Mouse (Mus musculus) myocyte (in vitro differentiated cells): ENCODE results near the gene Rabep1. TPM values are rescaled to one million over a fixed set of nuclear protein-coding genes. Genes with fewer than 3 reads are reported as not detected.
A peak's percentile ranks its signal among the peaks of the same experiment; 100 is the strongest.

ENCODE experiments used
- H3K27me3 ChIP-seq: one replicate; pipeline ENCODE4 v1.6.1; 2011; ENCODE audit not compliant: control insufficient read depth, insufficient read depth, insufficient read length
- H3K36me3 ChIP-seq: one replicate; pipeline ENCODE4 v1.6.1; 2011; ENCODE audit not compliant: control insufficient read depth, insufficient read depth
- H3K4me2 ChIP-seq: one replicate; pipeline ENCODE4 v1.6.1; 2011; ENCODE audit warnings: low read depth, control low read depth
- H3K4me3 ChIP-seq: one replicate; pipeline ENCODE4 v1.5.1; 2011; ENCODE audit warnings: mild to moderate bottlenecking, control low read depth, moderate library complexity
- H3K79me2 ChIP-seq: one replicate; pipeline ENCODE4 v1.6.1; 2011; ENCODE audit not compliant: control insufficient read depth, insufficient read depth
- H3ac ChIP-seq: one replicate; pipeline ENCODE4 v1.6.1; 2011; ENCODE audit not compliant: control insufficient read depth, insufficient read length
- CEBPB ChIP-seq: IDR thresholded peaks from 2 replicates; pipeline ENCODE4 v1.6.1; 2011; ENCODE audit warnings: mild to moderate bottlenecking, moderate library complexity; ENCODE audit not compliant: poor library complexity, insufficient read depth, severe bottlenecking
- E2F4 ChIP-seq: IDR thresholded peaks from one replicate; pipeline ENCODE4 v1.6.1; 2011; ENCODE audit warnings: mild to moderate bottlenecking, control low read depth, moderate library complexity; ENCODE audit not compliant: insufficient read depth
- MAX ChIP-seq: IDR thresholded peaks from one replicate; pipeline ENCODE4 v1.6.1; 2011; ENCODE audit warnings: low read depth, mild to moderate bottlenecking, control low read depth
- MYOD1 ChIP-seq, 3 experiments: IDR thresholded peaks; one replicate each; pipeline ENCODE4 v1.6.1; 2011; ENCODE audit warnings: control low read depth in 2 of 3, low read depth in 2 of 3, mild to moderate bottlenecking in 2 of 3, moderate library complexity in 1 of 3; ENCODE audit not compliant: insufficient read length in 2 of 3, control insufficient read depth in 1 of 3
- MYOG ChIP-seq, 3 experiments: IDR thresholded peaks; one replicate each; pipeline ENCODE4 v1.6.1; 2011; ENCODE audit warnings: control low read depth in 2 of 3, low read depth in 2 of 3, mild to moderate bottlenecking in 2 of 3; ENCODE audit not compliant: insufficient read length in 2 of 3, control insufficient read depth in 1 of 3, insufficient read depth in 1 of 3
- POLR2A ChIP-seq: IDR thresholded peaks from one replicate; pipeline ENCODE4 v1.6.1; 2011; ENCODE audit warnings: low read depth, mild to moderate bottlenecking, control low read depth, moderate library complexity; ENCODE audit not compliant: insufficient read length
- POLR2AphosphoS2 ChIP-seq: IDR thresholded peaks from one replicate; pipeline ENCODE4 v1.6.1; 2011; ENCODE audit warnings: low read depth, control low read depth; ENCODE audit not compliant: insufficient read length
- REST ChIP-seq: IDR thresholded peaks from one replicate; pipeline ENCODE4 v1.6.1; 2011; ENCODE audit warnings: mild to moderate bottlenecking, control low read depth, moderate library complexity; ENCODE audit not compliant: insufficient read depth, insufficient read length
- SRF ChIP-seq: IDR thresholded peaks from one replicate; pipeline ENCODE4 v1.6.1; 2011; ENCODE audit warnings: low read depth; ENCODE audit not compliant: control insufficient read depth, insufficient read length
- TCF12 ChIP-seq: IDR thresholded peaks from one replicate; pipeline ENCODE4 v1.6.1; 2011; ENCODE audit warnings: mild to moderate bottlenecking, control low read depth; ENCODE audit not compliant: poor library complexity, insufficient read depth, severe bottlenecking
- TCF3 ChIP-seq: IDR thresholded peaks from one replicate; pipeline ENCODE4 v1.6.1; 2011; ENCODE audit warnings: low read depth, control low read depth; ENCODE audit not compliant: insufficient read length
- USF1 ChIP-seq: IDR thresholded peaks from one replicate; pipeline ENCODE4 v1.6.1; 2011; ENCODE audit warnings: low read depth, mild to moderate bottlenecking, control low read depth, moderate library complexity
- polyA plus RNA-seq: library from polyadenylated mRNA; unstranded; fragments of >200 nt; fragmentation: generic; extraction: Trizol; gene quantifications from one replicate; pipeline ENCODE4 v1.2.1, GENCODE M21; 2012; ENCODE audit warnings: missing spikeins

The Rabep1 gene
- polyA plus RNA-seq, 1 experiment = 16.1 TPM

DNA sequence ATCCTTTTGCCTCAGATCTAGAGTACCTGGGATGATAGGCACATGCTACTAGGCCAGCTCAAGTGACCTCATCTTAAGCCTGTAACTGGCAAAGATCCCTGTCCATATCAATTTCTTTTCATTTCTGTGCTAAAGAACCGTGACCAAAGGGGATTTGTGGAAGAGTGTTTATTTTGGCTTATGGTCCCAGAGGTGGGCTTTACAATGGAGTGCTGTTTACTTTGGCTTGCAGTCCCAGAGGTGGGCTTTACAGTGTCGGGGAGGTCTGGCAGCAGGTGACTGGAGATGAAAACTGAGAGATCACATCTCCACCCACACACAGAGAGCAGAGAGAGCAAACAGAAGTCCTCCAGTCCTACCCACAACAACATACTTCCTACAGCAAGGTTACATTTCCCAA is 6.0 kb upstream of the Rabep1 start:
- Histone ChIP-seq H3K79me2 (no peaks in the 10 kb centered on the region), H3K4me2 (peak overlapping the region; percentile 24), H3K4me3 (no peak overlapping the region), H3K27me3 (no peaks in the 10 kb centered on the region), H3K36me3 (no peaks in the 10 kb centered on the region), H3ac (no peak overlapping the region)
- TF ChIP-seq TCF3 = no peak
- no peak for TF ChIP-seq MAX
- no peak for TF ChIP-seq POLR2A
- TF ChIP-seq MYOD1 (IDR thresholded peaks at IDR 0.05; ENCODE audit: control insufficient read depth in 1 of 3, insufficient read length in 2 of 3, low read depth in 2 of 3) = no peak
- no peak for TF ChIP-seq SRF
- no peak for TF ChIP-seq POLR2AphosphoS2
- no peak for TF ChIP-seq TCF12
- no peak for TF ChIP-seq CEBPB
- TF ChIP-seq E2F4 = no peak
- no peak for TF ChIP-seq MYOG (IDR thresholded peaks at IDR 0.05; ENCODE audit: control insufficient read depth in 1 of 3, insufficient read depth in 1 of 3, insufficient read length in 2 of 3, low read depth in 2 of 3)
- TF ChIP-seq REST = no peak
- no peak for TF ChIP-seq USF1

DNA sequence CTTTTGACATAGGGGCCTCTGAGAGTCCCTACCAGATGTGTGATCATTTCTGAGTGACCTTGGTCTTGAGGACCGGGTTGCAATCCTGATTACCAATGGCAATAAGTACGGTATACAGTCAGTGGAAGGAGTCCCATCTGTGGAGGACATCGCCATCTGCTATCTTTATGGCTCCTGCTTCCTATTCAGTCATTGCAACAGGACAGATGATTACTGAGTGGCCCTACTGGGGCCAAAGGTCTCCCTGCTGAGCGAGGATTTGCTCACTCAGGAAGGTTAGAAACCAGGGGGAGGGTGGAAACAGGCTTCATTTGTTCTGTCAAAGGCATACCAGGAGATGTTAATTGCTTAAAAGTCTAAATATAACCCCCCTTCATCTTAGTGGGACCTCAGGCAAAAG is 1.6 kb upstream of the Rabep1 start:
- Histone ChIP-seq H3K4me3 (no peak overlapping the region), H3K4me2 (no peak overlapping the region), H3K27me3 (no peaks in the 10 kb centered on the region), H3K79me2 (peaks cover 30% of the 10 kb centered on the region), H3ac (no peak overlapping the region), H3K36me3 (no peaks in the 10 kb centered on the region)
- TF ChIP-seq TCF12 (no peak), POLR2A (no peak), CEBPB (no peak), POLR2AphosphoS2 (no peak), MYOG (IDR thresholded peaks at IDR 0.05; ENCODE audit: control insufficient read depth in 1 of 3, insufficient read depth in 1 of 3, insufficient read length in 2 of 3, low read depth in 2 of 3) (no peak), MAX (no peak), TCF3 (no peak), E2F4 (no peak), USF1 (no peak), REST (no peak), MYOD1 (IDR thresholded peaks at IDR 0.05; ENCODE audit: control insufficient read depth in 1 of 3, insufficient read length in 2 of 3, low read depth in 2 of 3) (no peak), SRF (no peak)

DNA sequence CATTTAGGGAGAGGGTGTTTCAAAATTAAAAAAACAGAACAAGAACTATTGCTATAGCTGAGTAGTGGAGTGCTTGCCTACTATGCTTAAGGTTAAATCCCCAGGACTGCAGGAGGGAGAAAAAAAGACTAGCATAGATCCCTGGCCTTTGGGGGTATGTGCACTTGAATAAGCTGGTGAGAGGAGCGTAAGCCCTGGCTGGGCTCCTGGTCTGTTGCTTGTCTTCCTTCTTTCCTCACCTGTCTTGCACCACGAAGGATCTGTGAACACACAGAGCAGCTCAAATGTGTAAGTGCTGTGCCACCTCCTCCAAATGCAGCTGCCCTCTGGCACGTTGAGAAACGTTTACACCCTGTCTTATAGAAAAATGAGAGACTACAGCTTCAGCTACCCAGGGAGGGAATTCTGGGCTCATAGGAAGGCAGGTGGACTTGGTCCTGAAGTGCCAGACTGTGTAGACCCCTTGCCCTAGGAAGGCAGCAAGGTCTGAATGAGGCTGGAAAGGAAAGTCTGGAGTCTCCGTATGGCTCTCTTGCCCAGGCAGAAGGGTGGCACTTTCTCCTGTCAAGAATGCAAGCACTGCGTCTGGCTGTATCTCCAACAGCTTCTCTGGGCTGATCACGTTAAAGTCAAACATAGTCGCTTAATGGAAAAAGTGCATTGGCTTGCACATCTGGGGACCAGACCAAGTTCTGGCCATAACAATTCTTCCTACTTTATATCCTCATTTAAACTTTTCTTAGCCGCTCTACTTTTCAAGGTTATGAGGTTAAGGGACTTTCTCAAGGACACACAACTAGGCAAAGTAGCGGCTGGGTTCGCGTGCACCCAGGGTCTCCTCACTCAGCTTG is 652 bp upstream of the Rabep1 start:
- peaks cover 39% of the 10 kb centered on the region for H3K79me2 ChIP-seq
- no peaks in the 10 kb centered on the region for H3K27me3 ChIP-seq
- peak overlapping the region; percentile 34 for H3K4me3 ChIP-seq
- TF ChIP-seq POLR2AphosphoS2 (no peak), MAX (no peak), MYOD1 (IDR thresholded peaks at IDR 0.05; ENCODE audit: control insufficient read depth in 1 of 3, insufficient read length in 2 of 3, low read depth in 2 of 3) (no peak), CEBPB (no peak), TCF12 (no peak)
- peak overlapping the region; percentile 98 for H3ac ChIP-seq
- H3K4me2 ChIP-seq = peak overlapping the region; percentile 80
- no peaks in the 10 kb centered on the region for H3K36me3 ChIP-seq

DNA sequence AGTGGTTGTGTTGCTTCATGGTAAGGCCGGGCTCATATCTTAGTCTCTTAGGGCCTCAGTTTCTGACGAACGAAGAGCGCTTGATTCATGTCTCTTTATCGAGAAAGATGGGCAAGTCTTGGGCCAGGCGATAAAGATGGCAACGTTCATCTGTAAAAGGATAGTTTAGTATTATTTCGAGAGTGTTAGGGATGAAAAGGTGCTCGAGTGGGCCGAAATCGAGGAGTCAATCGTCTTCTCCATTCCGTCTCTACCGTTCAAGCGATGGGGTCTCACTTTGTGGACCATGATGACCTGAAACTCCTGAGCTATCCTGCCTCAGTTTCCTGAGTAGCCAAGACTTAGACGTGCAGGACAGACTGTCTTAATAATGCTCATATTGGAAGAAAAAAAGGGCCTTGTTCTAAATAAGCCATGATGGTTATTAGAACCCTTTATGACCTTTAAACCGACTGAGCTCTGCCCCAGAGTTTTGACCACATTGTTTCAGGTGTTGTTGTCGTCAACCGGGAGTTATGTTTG is 940 bp downstream of the Rabep1 start:
- peak overlapping the region; percentile 34 for H3K4me3 ChIP-seq
- TF ChIP-seq SRF (no peak), REST (no peak), MYOD1 (IDR thresholded peaks at IDR 0.05; ENCODE audit: control insufficient read depth in 1 of 3, insufficient read length in 2 of 3, low read depth in 2 of 3) (no peak), E2F4 (no peak), TCF12 (no peak), TCF3 (no peak), POLR2AphosphoS2 (no peak), MAX (no peak), POLR2A (no peak), CEBPB (no peak), MYOG (IDR thresholded peaks at IDR 0.05; ENCODE audit: control insufficient read depth in 1 of 3, insufficient read depth in 1 of 3, insufficient read length in 2 of 3, low read depth in 2 of 3) (no peak), USF1 (no peak)

More for the DNA sequence above, 940 bp downstream of the Rabep1 start:
- H3K27me3 ChIP-seq = no peaks in the 10 kb centered on the region
- peak overlapping the region; percentile 76 for H3K4me2 ChIP-seq
- H3K36me3 ChIP-seq = no peaks in the 10 kb centered on the region
- H3ac ChIP-seq = peak overlapping the region; percentile 98
- H3K79me2 ChIP-seq = peaks cover 55% of the 10 kb centered on the region
